Mouse (Mus musculus) gastrocnemius, postnatal 14 days (tissue): ENCODE measurements around the gene Doc2a. TPM values are rescaled to one million over a fixed set of nuclear protein-coding genes. Genes with fewer than 3 reads are reported as not detected.

Experiments
- DNase-seq: peaks from one replicate; pipeline ENCODE4 v3.0.0; 2021; ENCODE audit warnings: mixed read lengths
- intact Hi-C: fragments of 180-260 bp; cut with DNase I; formaldehyde crosslinking; loops from one replicate; pipeline ENCODE4 v1.15.1; 2025; ENCODE audit warnings: low total_unique reads
- total RNA-seq, 2 experiments: library from RNA; stranded (reverse); gene quantifications; 2 replicates each; pipeline ENCODE4 v1.2.3; 2021

Doc2a gene
- total RNA-seq, 2 experiments from 2014 or later: not detected

GRCm38 (mm10) chr7:126821835-126822511, 25.2 kb upstream of the Doc2a start:
- intact Hi-C loops: loop anchor here (5.0 kb wide), 3 partner anchors 35 to 285 kb away; no protein-coding TSS in a partner anchor
- peak; percentile 82 for DNase-seq

GRCm38 (mm10) chr7:126822741-126823140, 24.5 kb upstream of the Doc2a start:
- intact Hi-C loops: loop anchor here (5.0 kb wide), 3 partner anchors 35 to 285 kb away; no protein-coding TSS in a partner anchor
- no peak for DNase-seq

- intact Hi-C loops: loop anchor here (5.0 kb wide), 3 partner anchors 34 to 284 kb away; no protein-coding TSS in a partner anchor
- DNase-seq: no peak
These were observed 24.0 kb upstream of the Doc2a start for GRCm38 (mm10) chr7:126823202-126823711.

- no peak for DNase-seq
- intact Hi-C loops: loop anchor here (5.0 kb wide), 3 partner anchors 33 to 283 kb away; no protein-coding TSS in a partner anchor
These were observed 23.3 kb upstream of the Doc2a start for GRCm38 (mm10) chr7:126823940-126824339.

- intact Hi-C loops: loop anchor here (5.0 kb wide), 1 partner anchor 127 kb away; the partner anchor contains the start of gene Sez6l2
- no peak for DNase-seq
These were observed 21.8 kb upstream of the Doc2a start for GRCm38 (mm10) chr7:126825403-126825802.

- intact Hi-C loops: loop anchor here (5.0 kb wide), 1 partner anchor 126 kb away; the partner anchor contains the start of gene Sez6l2
- no peak for DNase-seq
These were observed 21.3 kb upstream of the Doc2a start for GRCm38 (mm10) chr7:126825952-126826351.

- intact Hi-C loops: loop anchor here (2.0 kb wide), 1 partner anchor 279 kb away; no protein-coding TSS in a partner anchor
- no peak for DNase-seq
These were observed 15.7 kb upstream of the Doc2a start, which contains the start of gene 4930451I11Rik for GRCm38 (mm10) chr7:126831539-126831938. Gene 4930451I11Rik, minus strand, starts transcription at chr7:126831639.

GRCm38 (mm10) chr7:126832036-126832598, 15.1 kb upstream of the Doc2a start:
- intact Hi-C loops: no loop called here
- peak; percentile 73 for DNase-seq

- intact Hi-C loops: no loop called here
- no peak for DNase-seq
These were observed 13.9 kb upstream of the Doc2a start for GRCm38 (mm10) chr7:126833294-126833693.

- no peak for DNase-seq
These were observed 3.9 kb upstream of the Doc2a start for GRCm38 (mm10) chr7:126843276-126843675.

GRCm38 (mm10) chr7:126845516-126845915, 1.7 kb upstream of the Doc2a start:
- intact Hi-C loops: no loop called here
- DNase-seq: no peak

More at GRCm38 (mm10) chr7:126843276-126843675, 3.9 kb upstream of the Doc2a start:
- intact Hi-C loops: no loop called here

GRCm38 (mm10) chr7:126847421-126848398, 494 bp downstream of the Doc2a start:
- intact Hi-C loops: no loop called here
- DNase-seq: no peak

- intact Hi-C loops: no loop called here
- DNase-seq: no peak
These were observed 1.6 kb downstream of the Doc2a start for GRCm38 (mm10) chr7:126848794-126849193.

- DNase-seq: no peak
- intact Hi-C loops: no loop called here
These were observed 2.9 kb downstream of the Doc2a start for GRCm38 (mm10) chr7:126850161-126850560.

- intact Hi-C loops: no loop called here
These were observed 4.0 kb downstream of the Doc2a start for GRCm38 (mm10) chr7:126851192-126851591.

GRCm38 (mm10) chr7:126853454-126853853, 6.2 kb downstream of the Doc2a start:
- DNase-seq: no peak
- intact Hi-C loops: no loop called here

More at GRCm38 (mm10) chr7:126851192-126851591, 4.0 kb downstream of the Doc2a start:
- no peak for DNase-seq

- DNase-seq: no peak
- intact Hi-C loops: loop anchor here (5.0 kb wide), 1 partner anchor 33 kb away; no protein-coding TSS in a partner anchor
These were observed 8.4 kb downstream of the Doc2a start for GRCm38 (mm10) chr7:126855641-126856040.

GRCm38 (mm10) chr7:126856741-126857420, 9.7 kb downstream of the Doc2a start:
- intact Hi-C loops: loop anchor here (5.0 kb wide), 1 partner anchor 35 kb away; no protein-coding TSS in a partner anchor
- DNase-seq: no peak

GRCm38 (mm10) chr7:126860987-126861386, 13.8 kb downstream of the Doc2a start:
- DNase-seq: no peak
- intact Hi-C loops: no loop called here
